Mouse (Mus musculus): ENCODE data around the gene Olfr201. TPM values are rescaled to one million over a fixed set of nuclear protein-coding genes. Genes with fewer than 3 reads are reported as not detected.
"Not testable (repeated sequence)": the region's sequence is repeated elsewhere in the genome, so short reads cannot be mapped to it uniquely, and the experiment has no call there.

Gene Olfr201
- polyA plus RNA-seq, 1 experiment from 2014 or later, result not detected

DNA sequence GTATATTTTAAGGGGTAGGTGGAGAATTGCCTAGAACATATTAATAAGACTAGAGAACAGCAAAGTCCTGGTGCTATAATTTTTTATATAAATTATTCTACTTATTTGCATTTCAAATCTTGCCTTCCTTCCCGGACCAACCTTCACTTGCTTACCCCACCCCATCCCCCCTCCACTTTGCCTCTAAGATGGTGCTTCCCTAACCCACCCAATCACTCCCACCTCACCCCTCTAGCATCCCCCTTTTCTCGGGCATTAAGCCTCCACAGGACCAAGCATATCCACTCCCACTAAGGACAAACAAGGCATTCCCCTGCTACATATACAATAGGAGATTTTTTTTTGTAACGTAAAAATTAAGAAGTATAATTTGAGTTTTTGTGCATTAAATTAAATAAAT is 54.6 kb downstream of the Olfr201 start:
- H3K4me1 ChIP-seq (replicated peaks; ENCODE audit: control insufficient read depth, insufficient read depth, low read length); H3K9ac ChIP-seq (ENCODE audit: low read length); H3K4me2 ChIP-seq (ENCODE audit: low read depth, low read length); H3K36me3 ChIP-seq (ENCODE audit: control insufficient read depth, insufficient read depth, low read length); H3K9me3 ChIP-seq (ENCODE audit: control insufficient read depth, low read length); H3K27me3 ChIP-seq (ENCODE audit: control insufficient read depth, insufficient read depth, low read depth, low read length); H3K27ac ChIP-seq (ENCODE audit: low read length); H3K4me3 ChIP-seq (ENCODE audit: low read length); ATAC-seq (ENCODE audit: low read depth): not testable (repeated sequence)
- WGBS, result 70% methylated on average over 3 of the region's 3 CpGs

Other genes with a start within 250 kb of the Olfr201 start
- not detected in 2 replicates for gene Olfr186, start 242.3 kb downstream of the Olfr201 start, polyA plus RNA-seq (2015; fragmentation: Nextera tagmentation; extraction: Ambion mirVana)
- not detected in 2 replicates for gene Olfr187, start 232.9 kb downstream of the Olfr201 start, polyA plus RNA-seq (2015; fragmentation: Nextera tagmentation; extraction: Ambion mirVana)
- gene Olfr190, start 194.6 kb downstream of the Olfr201 start, polyA plus RNA-seq (2015; fragmentation: Nextera tagmentation; extraction: Ambion mirVana), result not detected in 2 replicates
- gene Olfr191, start 182.8 kb downstream of the Olfr201 start, polyA plus RNA-seq (2015; fragmentation: Nextera tagmentation; extraction: Ambion mirVana), result not detected in 2 replicates
- gene Olfr193, start 160.8 kb downstream of the Olfr201 start, polyA plus RNA-seq (2015; fragmentation: Nextera tagmentation; extraction: Ambion mirVana), result not detected in 2 replicates
- gene Olfr194, start 151.6 kb downstream of the Olfr201 start, polyA plus RNA-seq (2015; fragmentation: Nextera tagmentation; extraction: Ambion mirVana), result not detected in 2 replicates
- not detected in 2 replicates for gene Olfr195, start 125.6 kb downstream of the Olfr201 start, polyA plus RNA-seq (2015; fragmentation: Nextera tagmentation; extraction: Ambion mirVana)
- gene Olfr196, start 102.2 kb downstream of the Olfr201 start, polyA plus RNA-seq (2015; fragmentation: Nextera tagmentation; extraction: Ambion mirVana), result not detected in 2 replicates
- gene Olfr198, start 69.1 kb downstream of the Olfr201 start, polyA plus RNA-seq (2015; fragmentation: Nextera tagmentation; extraction: Ambion mirVana), result not detected in 2 replicates
- gene Olfr199, start 52.9 kb downstream of the Olfr201 start, polyA plus RNA-seq (2015; fragmentation: Nextera tagmentation; extraction: Ambion mirVana), result not detected in 2 replicates
- not detected in 2 replicates for gene Olfr202, start 14.2 kb upstream of the Olfr201 start, polyA plus RNA-seq (2015; fragmentation: Nextera tagmentation; extraction: Ambion mirVana)
- not detected in 2 replicates for gene Olfr203, start 26.2 kb upstream of the Olfr201 start, polyA plus RNA-seq (2015; fragmentation: Nextera tagmentation; extraction: Ambion mirVana)
- gene Olfr204, start 45.6 kb upstream of the Olfr201 start, polyA plus RNA-seq (2015; fragmentation: Nextera tagmentation; extraction: Ambion mirVana), result not detected in 2 replicates
- gene Olfr205, start 58.5 kb upstream of the Olfr201 start, polyA plus RNA-seq (2015; fragmentation: Nextera tagmentation; extraction: Ambion mirVana), result not detected in 2 replicates
- not detected in 2 replicates for gene Olfr206, start 76.6 kb upstream of the Olfr201 start, polyA plus RNA-seq (2015; fragmentation: Nextera tagmentation; extraction: Ambion mirVana)
- gene Olfr209, start 91.4 kb upstream of the Olfr201 start, polyA plus RNA-seq (2015; fragmentation: Nextera tagmentation; extraction: Ambion mirVana), result not detected in 2 replicates
- not detected in 2 replicates for gene Gabrr3, start 134.7 kb upstream of the Olfr201 start, polyA plus RNA-seq (2015; fragmentation: Nextera tagmentation; extraction: Ambion mirVana)
- 24.9 and 26.6 TPM in 2 replicates for gene Riox2, start 199.1 kb upstream of the Olfr201 start, polyA plus RNA-seq (2015; fragmentation: Nextera tagmentation; extraction: Ambion mirVana)

Data from lung, embryonic 16.5 days (tissue).